Mouse (Mus musculus): ENCODE measurements around the gene Gpr137. TPM values are rescaled to one million over a fixed set of nuclear protein-coding genes. Genes with fewer than 3 reads are reported as not detected.

Gpr137 gene
- polyA plus RNA-seq, 1 experiment from 2014 or later = 18.2 TPM

DNA sequence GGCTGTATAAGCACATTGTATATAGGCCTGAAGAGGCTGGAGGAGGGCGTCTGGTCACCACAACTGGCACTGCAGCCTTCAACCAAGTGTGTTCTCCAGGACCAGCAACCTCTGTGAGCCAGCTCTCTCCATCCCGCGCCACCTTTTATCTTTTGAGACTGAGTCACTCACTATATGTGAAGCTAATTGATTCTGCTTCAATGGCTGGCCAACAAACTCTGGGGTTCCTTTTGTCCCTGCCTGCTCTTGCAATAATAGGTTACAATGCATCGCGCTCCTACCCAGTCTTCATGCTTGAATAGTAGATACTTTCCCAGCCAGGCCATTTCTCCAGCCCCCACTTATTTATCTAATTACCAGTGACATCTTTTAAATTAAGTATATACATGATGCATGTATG, 41.3 kb upstream of the Gpr137 start:
- ATAC-seq (replicated peaks; ENCODE audit: low FRiP score) (no peak), DNase-seq (ENCODE audit: low spot score) (no peak)
- Histone ChIP-seq H3K27ac (ENCODE audit: low read depth, low read length) (no peak overlapping the region), H3K36me3 (ENCODE audit: control insufficient read depth, insufficient read depth, low read length) (peaks cover 12% of the 10 kb centered on the region), H3K4me3 (ENCODE audit: low read depth, low read length) (no peak overlapping the region), H3K4me1 (replicated peaks; ENCODE audit: control insufficient read depth, insufficient read depth, low read length) (peaks cover 24% of the 10 kb centered on the region), H3K4me2 (no peak overlapping the region), H3K9ac (ENCODE audit: low read depth, low read length) (no peak overlapping the region), H3K9me3 (ENCODE audit: control insufficient read depth, low read length) (no peaks in the 10 kb centered on the region), H3K27me3 (replicated peaks; ENCODE audit: control insufficient read depth, insufficient read depth, low read length) (no peaks in the 10 kb centered on the region)
- WGBS = 95% methylated on average over 5 of the region's 5 CpGs

DNA sequence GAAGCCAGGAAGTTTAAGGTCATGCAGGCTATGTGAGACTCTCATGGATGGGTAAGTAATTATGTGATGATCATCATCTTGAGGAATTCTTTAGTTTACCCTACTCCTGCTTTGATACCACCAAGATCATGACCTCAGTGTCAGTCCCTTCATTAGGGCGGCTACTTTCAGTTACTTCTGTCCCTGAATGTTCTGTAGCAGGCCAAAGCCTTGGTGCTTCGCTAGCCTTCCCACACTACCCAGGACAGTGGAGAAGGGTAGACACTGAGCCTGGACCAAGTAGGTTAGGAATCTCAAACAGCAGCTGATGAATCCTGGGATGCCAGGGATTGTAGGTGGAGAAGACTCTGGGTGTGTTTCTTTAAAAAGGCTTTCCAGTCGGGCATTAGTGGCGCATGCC, 39.2 kb upstream of the Gpr137 start:
- H3K9ac ChIP-seq (ENCODE audit: low read depth, low read length) = peak overlapping the region; percentile 71; the same call in 1 of the 2 replicates
- DNase-seq (ENCODE audit: low spot score) = no peak
- H3K36me3 ChIP-seq (ENCODE audit: control insufficient read depth, insufficient read depth, low read length) = peaks cover 29% of the 10 kb centered on the region
- WGBS = 90% methylated on average over 4 of the region's 4 CpGs
- peak overlapping the region; percentile 85 for H3K4me2 ChIP-seq
- H3K9me3 ChIP-seq (ENCODE audit: control insufficient read depth, low read length) = no peaks in the 10 kb centered on the region
- ATAC-seq (replicated peaks; ENCODE audit: low FRiP score) = no peak
- H3K27ac ChIP-seq (ENCODE audit: low read depth, low read length) = no peak overlapping the region
- H3K4me3 ChIP-seq (ENCODE audit: low read depth, low read length) = peak overlapping the region; percentile 66
- no peaks in the 10 kb centered on the region for H3K27me3 ChIP-seq (replicated peaks; ENCODE audit: control insufficient read depth, insufficient read depth, low read length)
- peaks cover 32% of the 10 kb centered on the region for H3K4me1 ChIP-seq (replicated peaks; ENCODE audit: control insufficient read depth, insufficient read depth, low read length)

DNA sequence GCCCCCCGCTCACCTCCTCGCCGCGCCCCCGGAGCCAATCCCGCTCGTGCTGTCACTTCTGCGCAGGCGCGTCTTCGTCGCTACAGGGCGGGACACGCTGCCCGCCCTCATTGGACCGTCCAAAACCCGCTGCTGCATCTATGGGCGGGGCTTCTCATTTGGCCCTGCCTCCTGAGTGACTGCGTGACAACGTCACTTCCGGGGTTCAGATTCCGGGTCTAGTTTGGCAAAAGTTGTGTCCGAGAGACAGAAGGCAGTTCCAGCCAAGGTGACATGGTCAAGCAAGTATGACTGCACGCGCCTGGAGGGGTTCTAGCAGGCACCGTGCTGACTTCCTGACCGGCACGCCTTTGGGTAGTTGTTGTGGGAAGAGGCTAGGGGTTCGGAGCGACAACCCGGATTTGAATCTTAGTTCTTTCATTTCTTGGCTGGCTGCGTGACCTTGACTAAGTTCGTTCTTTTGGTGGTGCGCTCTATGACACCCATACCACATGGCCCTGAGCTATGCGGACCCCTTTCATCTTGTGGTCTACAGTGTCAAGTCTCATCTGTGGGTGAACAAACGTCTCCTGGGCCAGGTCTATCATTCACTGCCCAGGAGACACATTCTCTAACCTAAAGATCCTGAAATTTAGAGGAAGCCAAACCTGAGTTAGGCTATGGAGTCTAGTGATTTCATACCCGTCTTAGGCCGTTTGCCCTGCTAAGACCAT, 38.3 kb upstream of the Gpr137 start, which contains the start of gene Fkbp2:
Gene Fkbp2, minus strand, starts transcription at position 121 of the 713 bp plus-strand sequence.
- H3K4me2 ChIP-seq = peak within 1 kb of the TSS; percentile 96
- H3K4me3 ChIP-seq (ENCODE audit: low read depth, low read length) = peak within 1 kb of the TSS; percentile 66
- H3K4me1 ChIP-seq (replicated peaks; ENCODE audit: control insufficient read depth, insufficient read depth, low read length) = peaks cover 29% of the 10 kb centered on the region
- DNase-seq (ENCODE audit: low spot score) (peak; percentile 99), ATAC-seq (replicated peaks; ENCODE audit: low FRiP score) (peak; percentile 81)
- peaks cover 29% of the 10 kb centered on the region for H3K36me3 ChIP-seq (ENCODE audit: control insufficient read depth, insufficient read depth, low read length)
- peak within 1 kb of the TSS; percentile 73 for H3K27ac ChIP-seq (ENCODE audit: low read depth, low read length)
- H3K9ac ChIP-seq (ENCODE audit: low read depth, low read length) = peak within 1 kb of the TSS; percentile 80
- no peaks in the 10 kb centered on the region for H3K9me3 ChIP-seq (ENCODE audit: control insufficient read depth, low read length)
- under 1% methylated on average over 38 of the region's 38 CpGs for WGBS
- H3K27me3 ChIP-seq (replicated peaks; ENCODE audit: control insufficient read depth, insufficient read depth, low read length) = no peaks in the 10 kb centered on the region

DNA sequence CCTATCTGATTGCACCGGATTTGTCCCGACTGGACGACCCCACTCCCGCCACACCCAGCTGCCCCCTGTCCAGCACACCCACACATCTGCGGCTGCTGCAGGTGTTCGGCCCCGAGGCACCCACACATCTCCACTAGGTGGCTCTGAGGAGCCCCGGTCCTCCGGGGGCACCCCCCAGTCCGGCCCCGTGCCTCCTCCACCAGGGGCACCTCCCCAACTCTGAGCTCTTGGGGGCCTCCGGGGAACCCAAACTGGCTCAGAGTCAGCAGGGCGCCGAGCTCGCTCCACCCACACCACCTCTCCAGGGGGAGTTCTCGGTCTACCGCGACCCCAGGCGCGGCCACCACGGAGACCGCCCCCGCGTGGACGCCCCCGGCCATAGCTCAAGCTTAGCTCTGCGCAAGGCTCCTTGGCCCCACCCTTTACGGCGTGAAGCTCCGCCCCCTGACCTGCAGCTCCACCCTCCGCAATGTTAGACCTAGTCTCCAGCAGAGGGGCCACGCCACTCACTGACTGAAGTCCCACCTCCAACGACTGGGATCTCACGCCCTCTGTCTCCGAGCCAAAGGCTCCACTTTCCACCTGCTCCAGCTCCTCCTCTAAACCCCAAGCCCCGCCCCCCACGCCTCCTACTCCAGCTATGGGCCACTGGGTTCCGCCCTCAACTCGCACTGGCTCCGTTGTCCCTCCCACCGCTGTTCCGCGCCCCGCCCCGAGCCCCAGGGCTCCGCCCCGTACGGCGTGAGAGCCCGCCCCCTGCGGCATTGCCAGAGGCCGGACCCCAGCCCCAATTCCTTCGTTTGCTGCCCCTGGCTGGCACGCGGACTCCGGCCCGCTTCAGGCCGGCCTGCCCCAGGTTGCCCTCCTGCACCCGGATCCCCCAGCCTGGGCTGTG, 37.5 kb upstream of the Gpr137 start:
- H3K9me3 ChIP-seq (ENCODE audit: control insufficient read depth, low read length) = no peaks in the 10 kb centered on the region

DNA sequence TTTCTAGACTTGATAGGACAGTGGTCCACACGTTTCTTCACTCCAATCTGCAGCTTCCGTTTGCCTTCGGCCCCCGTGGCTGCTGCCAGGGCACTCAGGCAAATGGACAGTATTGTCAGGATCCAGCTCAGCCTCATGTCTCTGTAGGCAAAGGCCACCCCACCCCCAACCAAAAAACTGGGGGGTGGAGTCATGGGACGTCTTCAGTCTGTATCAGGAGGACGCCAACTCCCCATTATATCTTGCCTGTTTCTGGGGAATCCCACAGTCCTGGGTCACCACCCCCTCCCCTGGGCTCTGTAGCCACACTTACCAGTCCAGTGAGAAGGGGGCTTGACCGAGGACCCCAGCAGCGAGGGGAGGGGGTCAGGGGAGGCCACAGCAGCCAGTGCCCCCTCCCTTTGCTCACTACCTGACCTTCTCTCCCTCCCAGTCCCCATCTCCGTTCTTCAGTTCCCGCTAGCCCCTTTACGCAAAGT, 36.8 kb upstream of the Gpr137 start:
- Histone ChIP-seq H3K9ac (ENCODE audit: low read depth, low read length) (peak overlapping the region; percentile 80), H3K4me3 (ENCODE audit: low read depth, low read length) (peak overlapping the region; percentile 66), H3K4me1 (replicated peaks; ENCODE audit: control insufficient read depth, insufficient read depth, low read length) (peaks cover 30% of the 10 kb centered on the region), H3K36me3 (ENCODE audit: control insufficient read depth, insufficient read depth, low read length) (peaks cover 22% of the 10 kb centered on the region), H3K27ac (ENCODE audit: low read depth, low read length) (peak overlapping the region; percentile 73), H3K9me3 (ENCODE audit: control insufficient read depth, low read length) (no peaks in the 10 kb centered on the region), H3K4me2 (peak overlapping the region; percentile 96), H3K27me3 (replicated peaks; ENCODE audit: control insufficient read depth, insufficient read depth, low read length) (no peaks in the 10 kb centered on the region)
- DNase-seq (ENCODE audit: low spot score) = peak; percentile 66
- ATAC-seq (replicated peaks; ENCODE audit: low FRiP score) = peak; percentile 4; the same call in 1 of the 2 replicates
- WGBS = 5% methylated on average over 11 of the region's 11 CpGs

More for the DNA sequence above, 37.5 kb upstream of the Gpr137 start:
- DNase-seq (ENCODE audit: low spot score) (peak; percentile 100), ATAC-seq (replicated peaks; ENCODE audit: low FRiP score) (peak; percentile 86)
- no peaks in the 10 kb centered on the region for H3K27me3 ChIP-seq (replicated peaks; ENCODE audit: control insufficient read depth, insufficient read depth, low read length)
- peak overlapping the region; percentile 66 for H3K4me3 ChIP-seq (ENCODE audit: low read depth, low read length)
- H3K4me1 ChIP-seq (replicated peaks; ENCODE audit: control insufficient read depth, insufficient read depth, low read length) = peaks cover 29% of the 10 kb centered on the region
- H3K4me2 ChIP-seq = peak overlapping the region; percentile 96
- H3K36me3 ChIP-seq (ENCODE audit: control insufficient read depth, insufficient read depth, low read length) = peaks cover 22% of the 10 kb centered on the region
- H3K9ac ChIP-seq (ENCODE audit: low read depth, low read length) = peak overlapping the region; percentile 80
- H3K27ac ChIP-seq (ENCODE audit: low read depth, low read length) = peak overlapping the region; percentile 73
- under 1% methylated on average over 59 of the region's 59 CpGs for WGBS

DNA sequence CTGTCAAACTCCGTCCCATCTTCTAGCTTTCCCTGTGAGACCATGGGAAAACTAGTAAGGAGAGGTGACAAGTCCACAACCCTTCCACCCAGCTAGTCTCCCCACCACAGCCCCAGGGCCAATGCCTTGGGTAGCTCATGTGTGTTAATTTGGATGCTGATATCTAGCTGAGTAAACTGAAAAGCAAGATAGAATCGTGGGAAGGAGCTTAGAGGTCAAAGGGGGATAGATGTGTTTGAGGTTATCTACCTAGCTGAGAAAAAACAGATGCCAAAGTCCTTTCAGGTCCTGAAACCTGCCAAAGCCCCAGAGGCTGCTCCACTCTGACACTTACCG, 36.3 kb upstream of the Gpr137 start:
- Histone ChIP-seq H3K27ac (ENCODE audit: low read depth, low read length) (peak overlapping the region; percentile 73), H3K9ac (ENCODE audit: low read depth, low read length) (peak overlapping the region; percentile 80), H3K4me1 (replicated peaks; ENCODE audit: control insufficient read depth, insufficient read depth, low read length) (peaks cover 34% of the 10 kb centered on the region), H3K4me3 (ENCODE audit: low read depth, low read length) (peak overlapping the region; percentile 66), H3K27me3 (replicated peaks; ENCODE audit: control insufficient read depth, insufficient read depth, low read length) (no peaks in the 10 kb centered on the region), H3K36me3 (ENCODE audit: control insufficient read depth, insufficient read depth, low read length) (peaks cover 22% of the 10 kb centered on the region), H3K4me2 (peak overlapping the region; percentile 96), H3K9me3 (ENCODE audit: control insufficient read depth, low read length) (no peaks in the 10 kb centered on the region)
- 28% methylated on average over 3 of the region's 3 CpGs for WGBS
- DNase-seq (ENCODE audit: low spot score) (no peak), ATAC-seq (replicated peaks; ENCODE audit: low FRiP score) (no peak)

DNA sequence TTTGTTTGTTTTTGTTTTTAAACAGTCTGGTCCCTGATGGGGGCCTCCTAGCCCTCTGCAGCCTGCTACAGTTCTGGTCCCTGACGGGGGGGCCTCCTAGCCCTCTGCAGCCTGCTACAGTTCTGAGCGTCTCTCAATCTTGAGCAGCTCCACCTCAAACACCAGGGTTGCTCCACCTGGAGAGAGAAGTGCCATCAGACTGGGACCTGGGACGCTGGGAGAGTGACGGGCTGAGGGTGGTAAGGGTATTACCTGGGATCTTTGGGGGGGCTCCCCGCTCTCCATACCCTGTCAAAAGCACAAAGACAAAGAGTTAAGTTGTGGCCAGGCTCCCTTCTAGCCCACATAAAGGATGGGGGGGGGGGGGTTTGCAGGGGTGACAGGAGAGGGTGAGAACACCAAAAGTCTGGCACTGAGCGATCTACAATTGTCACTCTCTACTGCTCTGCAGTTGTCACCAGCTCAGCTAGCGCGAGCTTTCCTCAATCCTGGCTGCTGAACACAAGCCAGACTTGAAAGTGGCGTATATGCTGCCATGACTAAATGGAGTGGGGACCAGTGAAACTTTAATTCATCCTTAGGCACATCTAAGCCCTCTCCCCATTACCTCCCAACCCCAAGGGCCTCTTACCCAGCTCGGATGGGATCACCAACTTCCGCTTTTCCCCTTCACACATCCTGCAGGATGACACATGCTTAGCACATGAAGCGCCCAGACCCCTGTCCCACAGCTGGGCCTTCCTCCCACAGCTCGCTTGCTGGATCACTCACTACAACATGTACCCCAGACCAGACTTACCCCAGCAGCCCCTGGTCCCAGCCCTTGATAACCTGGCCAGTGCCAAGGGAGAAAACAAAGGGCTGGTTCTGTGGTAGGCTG, 35.7 kb upstream of the Gpr137 start:
- H3K4me2 ChIP-seq = peak overlapping the region; percentile 96
- no peaks in the 10 kb centered on the region for H3K27me3 ChIP-seq (replicated peaks; ENCODE audit: control insufficient read depth, insufficient read depth, low read length)
- H3K9ac ChIP-seq (ENCODE audit: low read depth, low read length) = peak overlapping the region; percentile 80
- ATAC-seq (replicated peaks; ENCODE audit: low FRiP score) (no peak), DNase-seq (ENCODE audit: low spot score) (no peak)
- 77% methylated on average over 13 of the region's 13 CpGs for WGBS
- peak overlapping the region; percentile 73 for H3K27ac ChIP-seq (ENCODE audit: low read depth, low read length)
- peak overlapping the region; percentile 66 for H3K4me3 ChIP-seq (ENCODE audit: low read depth, low read length)
- H3K36me3 ChIP-seq (ENCODE audit: control insufficient read depth, insufficient read depth, low read length) = peaks cover 22% of the 10 kb centered on the region
- H3K4me1 ChIP-seq (replicated peaks; ENCODE audit: control insufficient read depth, insufficient read depth, low read length) = peaks cover 34% of the 10 kb centered on the region
- H3K9me3 ChIP-seq (ENCODE audit: control insufficient read depth, low read length) = no peaks in the 10 kb centered on the region
